Mouse (Mus musculus): ENCODE measurements around the gene Zbed3. TPM values are rescaled to one million over a fixed set of nuclear protein-coding genes. Genes with fewer than 3 reads are reported as not detected.

Zbed3 gene
- polyA plus RNA-seq (2014; fragmentation: Illumina TruSeq; extraction: RNeasy Lipid Tissue Mini Kit (QIAGEN cat#74804); ENCODE audit: insufficient read depth, low read depth, low replicate concordance), result 8.1 TPM

GRCm38 (mm10) chr13:95323400-95323799, at the start of gene Zbed3:
TSS of gene Zbed3 (plus strand) at chr13:95323612.

GRCm38 (mm10) chr13:95374701-95375553, 51.5 kb downstream of the Zbed3 start, which contains the start of gene Aggf1:
TSS of gene Aggf1 (minus strand) at chr13:95375352.

Other genes with a start within 250 kb of the Zbed3 start
- 21.1 TPM for gene Pde8b, start 73.3 kb upstream of the Zbed3 start, polyA plus RNA-seq (2014; fragmentation: Illumina TruSeq; extraction: RNeasy Lipid Tissue Mini Kit (QIAGEN cat#74804); ENCODE audit: insufficient read depth, low read depth, low replicate concordance)
- 19.1 TPM for gene Aggf1, start 51.7 kb downstream of the Zbed3 start, polyA plus RNA-seq (2014; fragmentation: Illumina TruSeq; extraction: RNeasy Lipid Tissue Mini Kit (QIAGEN cat#74804); ENCODE audit: insufficient read depth, low read depth, low replicate concordance)
- gene Crhbp, start 121.3 kb downstream of the Zbed3 start, polyA plus RNA-seq (2014; fragmentation: Illumina TruSeq; extraction: RNeasy Lipid Tissue Mini Kit (QIAGEN cat#74804); ENCODE audit: insufficient read depth, low read depth, low replicate concordance), result not detected
- gene S100z, start 155.1 kb downstream of the Zbed3 start, polyA plus RNA-seq (2014; fragmentation: Illumina TruSeq; extraction: RNeasy Lipid Tissue Mini Kit (QIAGEN cat#74804); ENCODE audit: insufficient read depth, low read depth, low replicate concordance), result 0.94 TPM
- gene F2rl1, start 201.6 kb downstream of the Zbed3 start, polyA plus RNA-seq (2014; fragmentation: Illumina TruSeq; extraction: RNeasy Lipid Tissue Mini Kit (QIAGEN cat#74804); ENCODE audit: insufficient read depth, low read depth, low replicate concordance), result 7.2 TPM

All from lung, adult 10 weeks (tissue).